Mouse (Mus musculus) embryo, embryonic 11.5 days (tissue): ENCODE results near the gene Slc9c1.

Experiments
- DNase-seq: peaks from one replicate; pipeline ENCODE4 v3.0.0-alpha.2; 2012; ENCODE audit warnings: low read depth, low spot score

Gene Slc9c1

GRCm38 (mm10) chr16:45625342-45625741 is 90.2 kb downstream of the Slc9c1 start:
- no peak for DNase-seq

GRCm38 (mm10) chr16:45629497-45630105 is 94.5 kb downstream of the Slc9c1 start:
- DNase-seq: no peak

- DNase-seq: peak; percentile 59
Observed at GRCm38 (mm10) chr16:45630347-45630960, 95.3 kb downstream of the Slc9c1 start.

GRCm38 (mm10) chr16:45632420-45632819 is 97.3 kb downstream of the Slc9c1 start:
- no peak for DNase-seq

GRCm38 (mm10) chr16:45635826-45636225 is 100.7 kb downstream of the Slc9c1 start:
- DNase-seq: no peak

- no peak for DNase-seq
Observed at GRCm38 (mm10) chr16:45640070-45640762, 105.1 kb downstream of the Slc9c1 start.

- no peak for DNase-seq
Observed at GRCm38 (mm10) chr16:45641301-45641700, 106.2 kb downstream of the Slc9c1 start.

- no peak for DNase-seq
Observed at GRCm38 (mm10) chr16:45643944-45644343, 108.8 kb downstream of the Slc9c1 start.

GRCm38 (mm10) chr16:45644380-45644779 is 109.3 kb downstream of the Slc9c1 start:
- no peak for DNase-seq

- DNase-seq: no peak
Observed at GRCm38 (mm10) chr16:45651497-45651896, 116.4 kb downstream of the Slc9c1 start.

- DNase-seq: no peak
Observed at GRCm38 (mm10) chr16:45653009-45653933, 118.2 kb downstream of the Slc9c1 start.

GRCm38 (mm10) chr16:45653934-45654332 is 118.8 kb downstream of the Slc9c1 start, which contains the start of gene BC016579:
Gene BC016579, minus strand, starts transcription at chr16:45654068.
- no peak for DNase-seq

- no peak for DNase-seq
Observed at GRCm38 (mm10) chr16:45654465-45654864, 119.4 kb downstream of the Slc9c1 start.
